Mouse (Mus musculus): ENCODE results near the gene Olfr512. TPM values are rescaled to one million over a fixed set of nuclear protein-coding genes. Genes with fewer than 3 reads are reported as not detected.

The Olfr512 gene
- polyA plus RNA-seq (2014; fragmentation: Nextera tagmentation; extraction: Ambion mirVana) = not detected in 2 replicates

GRCm38 (mm10) chr7:108713020-108713419 lies at the start of gene Olfr512:
TSS of gene Olfr512 (plus strand) at chr7:108713320.
- Histone ChIP-seq H3K4me1 (replicated peaks; ENCODE audit: control insufficient read depth, insufficient read depth, low read length) (no peaks in the 10 kb centered on the region), H3K4me3 (ENCODE audit: low read depth, low read length) (no peak within 1 kb of the TSS), H3K36me3 (ENCODE audit: control insufficient read depth, insufficient read depth, low read length) (no peaks in the 10 kb centered on the region), H3K9ac (ENCODE audit: low read length) (no peak within 1 kb of the TSS), H3K27me3 (ENCODE audit: control insufficient read depth, insufficient read depth, low read length) (no peaks in the 10 kb centered on the region), H3K4me2 (ENCODE audit: low read depth, low read length, severe bottlenecking) (no peak within 1 kb of the TSS), H3K27ac (ENCODE audit: low read depth, low read length) (no peak within 1 kb of the TSS), H3K9me3 (ENCODE audit: control insufficient read depth, low read length) (no peaks in the 10 kb centered on the region)
- DNase-seq (ENCODE audit: low spot score) (no peak), ATAC-seq (replicated peaks; ENCODE audit: low FRiP score) (no peak)

GRCm38 (mm10) chr7:108666118-108666517 lies 47.0 kb upstream of the Olfr512 start, which contains the start of gene Olfr510:
TSS of gene Olfr510 (plus strand) at chr7:108666418.
- Histone ChIP-seq H3K27me3 (ENCODE audit: control insufficient read depth, insufficient read depth, low read length) (no peaks in the 10 kb centered on the region), H3K4me1 (replicated peaks; ENCODE audit: control insufficient read depth, insufficient read depth, low read length) (no peaks in the 10 kb centered on the region), H3K9me3 (ENCODE audit: control insufficient read depth, low read length) (no peaks in the 10 kb centered on the region), H3K4me2 (ENCODE audit: low read depth, low read length, severe bottlenecking) (no peak within 1 kb of the TSS), H3K36me3 (ENCODE audit: control insufficient read depth, insufficient read depth, low read length) (no peaks in the 10 kb centered on the region), H3K27ac (ENCODE audit: low read depth, low read length) (no peak within 1 kb of the TSS), H3K9ac (ENCODE audit: low read length) (no peak within 1 kb of the TSS), H3K4me3 (ENCODE audit: low read depth, low read length) (no peak within 1 kb of the TSS)
- 91% methylated on average over 1 of the region's 1 CpGs for WGBS
- ATAC-seq (replicated peaks; ENCODE audit: low FRiP score) (no peak), DNase-seq (ENCODE audit: low spot score) (no peak)

GRCm38 (mm10) chr7:108671058-108671457 lies 42.1 kb upstream of the Olfr512 start:
- Histone ChIP-seq H3K9me3 (ENCODE audit: control insufficient read depth, low read length) (no peaks in the 10 kb centered on the region), H3K36me3 (ENCODE audit: control insufficient read depth, insufficient read depth, low read length) (no peaks in the 10 kb centered on the region), H3K4me2 (ENCODE audit: low read depth, low read length, severe bottlenecking) (no peak overlapping the region), H3K27ac (ENCODE audit: low read depth, low read length) (no peak overlapping the region), H3K27me3 (ENCODE audit: control insufficient read depth, insufficient read depth, low read length) (no peaks in the 10 kb centered on the region), H3K4me3 (ENCODE audit: low read depth, low read length) (no peak overlapping the region), H3K9ac (ENCODE audit: low read length) (no peak overlapping the region), H3K4me1 (replicated peaks; ENCODE audit: control insufficient read depth, insufficient read depth, low read length) (no peaks in the 10 kb centered on the region)
- no peak for DNase-seq (ENCODE audit: low spot score)
- ATAC-seq (replicated peaks; ENCODE audit: low FRiP score) = no peak
- WGBS = 84% methylated on average over 1 of the region's 1 CpGs

GRCm38 (mm10) chr7:108678886-108679285 lies 34.2 kb upstream of the Olfr512 start:
- H3K4me1 ChIP-seq (replicated peaks; ENCODE audit: control insufficient read depth, insufficient read depth, low read length) = no peaks in the 10 kb centered on the region
- H3K4me2 ChIP-seq (ENCODE audit: low read depth, low read length, severe bottlenecking) = no peak overlapping the region
- 78% methylated on average over 4 of the region's 4 CpGs for WGBS
- DNase-seq (ENCODE audit: low spot score) = no peak
- H3K4me3 ChIP-seq (ENCODE audit: low read depth, low read length) = no peak overlapping the region
- H3K9ac ChIP-seq (ENCODE audit: low read length) = no peak overlapping the region
- H3K9me3 ChIP-seq (ENCODE audit: control insufficient read depth, low read length) = no peaks in the 10 kb centered on the region
- no peaks in the 10 kb centered on the region for H3K27me3 ChIP-seq (ENCODE audit: control insufficient read depth, insufficient read depth, low read length)
- H3K36me3 ChIP-seq (ENCODE audit: control insufficient read depth, insufficient read depth, low read length) = no peaks in the 10 kb centered on the region
- ATAC-seq (replicated peaks; ENCODE audit: low FRiP score) = no peak
- H3K27ac ChIP-seq (ENCODE audit: low read depth, low read length) = no peak overlapping the region

- Histone ChIP-seq H3K9ac (ENCODE audit: low read length) (no peak within 1 kb of the TSS), H3K9me3 (ENCODE audit: control insufficient read depth, low read length) (no peaks in the 10 kb centered on the region), H3K27ac (ENCODE audit: low read depth, low read length) (no peak within 1 kb of the TSS), H3K4me2 (ENCODE audit: low read depth, low read length, severe bottlenecking) (no peak within 1 kb of the TSS), H3K27me3 (ENCODE audit: control insufficient read depth, insufficient read depth, low read length) (no peaks in the 10 kb centered on the region), H3K4me1 (replicated peaks; ENCODE audit: control insufficient read depth, insufficient read depth, low read length) (no peaks in the 10 kb centered on the region), H3K36me3 (ENCODE audit: control insufficient read depth, insufficient read depth, low read length) (no peaks in the 10 kb centered on the region), H3K4me3 (ENCODE audit: low read depth, low read length) (no peak within 1 kb of the TSS)
- DNase-seq (ENCODE audit: low spot score) (no peak), ATAC-seq (replicated peaks; ENCODE audit: low FRiP score) (no peak)
- WGBS = 87% methylated on average over 1 of the region's 1 CpGs
These were observed 37.6 kb downstream of the Olfr512 start, which contains the start of gene Olfr513 for GRCm38 (mm10) chr7:108750673-108751072. TSS of gene Olfr513 (plus strand) at chr7:108750973.

DNA sequence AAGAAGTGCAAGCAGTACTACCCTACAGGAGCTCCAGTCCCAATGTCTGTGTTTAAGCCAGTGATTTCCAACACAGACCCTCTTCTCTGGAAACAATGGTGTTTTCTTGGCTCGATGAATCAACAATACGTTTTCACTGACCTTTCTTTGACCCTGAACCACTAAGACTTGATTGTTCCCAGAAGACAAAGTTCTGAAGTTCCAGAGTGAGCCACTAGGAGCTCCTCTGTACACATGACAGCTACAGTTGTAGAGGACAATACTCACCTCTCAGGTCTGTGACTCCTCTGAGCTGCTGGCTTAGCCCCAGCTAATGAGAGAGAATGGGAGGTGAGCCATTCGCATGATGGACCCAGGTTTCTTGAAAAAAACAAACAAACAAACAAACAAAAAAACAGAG lies 47.3 kb downstream of the Olfr512 start:
- ATAC-seq (replicated peaks; ENCODE audit: low FRiP score) (0 out of 2 replicates have a peak, but pooled peaks have one; percentile 33), DNase-seq (ENCODE audit: low spot score) (no peak)
- Histone ChIP-seq H3K4me3 (ENCODE audit: low read depth, low read length) (no peak overlapping the region), H3K4me2 (ENCODE audit: low read depth, low read length, severe bottlenecking) (no peak overlapping the region), H3K36me3 (ENCODE audit: control insufficient read depth, insufficient read depth, low read length) (no peaks in the 10 kb centered on the region), H3K9ac (ENCODE audit: low read length) (no peak overlapping the region), H3K4me1 (replicated peaks; ENCODE audit: control insufficient read depth, insufficient read depth, low read length) (no peaks in the 10 kb centered on the region), H3K27ac (ENCODE audit: low read depth, low read length) (no peak overlapping the region), H3K9me3 (ENCODE audit: control insufficient read depth, low read length) (no peaks in the 10 kb centered on the region), H3K27me3 (ENCODE audit: control insufficient read depth, insufficient read depth, low read length) (no peaks in the 10 kb centered on the region)
- 30% methylated on average over 3 of the region's 3 CpGs for WGBS

Other genes starting within 250 kb of the Olfr512 start
- gene Olfr498, start 248.0 kb upstream of the Olfr512 start, polyA plus RNA-seq (2014; fragmentation: Nextera tagmentation; extraction: Ambion mirVana) = not detected in 2 replicates
- not detected in 2 replicates for gene Olfr502, start 188.3 kb upstream of the Olfr512 start, polyA plus RNA-seq (2014; fragmentation: Nextera tagmentation; extraction: Ambion mirVana)
- gene Olfr503, start 168.8 kb upstream of the Olfr512 start, polyA plus RNA-seq (2014; fragmentation: Nextera tagmentation; extraction: Ambion mirVana) = not detected in 2 replicates
- gene Olfr504, start 147.5 kb upstream of the Olfr512 start, polyA plus RNA-seq (2014; fragmentation: Nextera tagmentation; extraction: Ambion mirVana) = not detected in 2 replicates
- 0.05 TPM in 1 of 2 replicates, not detected in the other for gene Olfr506, start 102.5 kb upstream of the Olfr512 start, polyA plus RNA-seq (2014; fragmentation: Nextera tagmentation; extraction: Ambion mirVana)
- gene Olfr507, start 91.5 kb upstream of the Olfr512 start, polyA plus RNA-seq (2014; fragmentation: Nextera tagmentation; extraction: Ambion mirVana) = not detected in 2 replicates
- not detected in 2 replicates for gene Olfr508, start 83.3 kb upstream of the Olfr512 start, polyA plus RNA-seq (2014; fragmentation: Nextera tagmentation; extraction: Ambion mirVana)
- not detected in 2 replicates for gene Olfr509, start 61.4 kb upstream of the Olfr512 start, polyA plus RNA-seq (2014; fragmentation: Nextera tagmentation; extraction: Ambion mirVana)
- not detected in 2 replicates for gene Olfr510, start 46.9 kb upstream of the Olfr512 start, polyA plus RNA-seq (2014; fragmentation: Nextera tagmentation; extraction: Ambion mirVana)
- gene Olfr513, start 37.7 kb downstream of the Olfr512 start, polyA plus RNA-seq (2014; fragmentation: Nextera tagmentation; extraction: Ambion mirVana) = not detected in 2 replicates
- gene Olfr514, start 112.7 kb downstream of the Olfr512 start, polyA plus RNA-seq (2014; fragmentation: Nextera tagmentation; extraction: Ambion mirVana) = not detected in 2 replicates
- not detected in 2 replicates for gene Olfr516, start 137.2 kb downstream of the Olfr512 start, polyA plus RNA-seq (2014; fragmentation: Nextera tagmentation; extraction: Ambion mirVana)
- not detected in 2 replicates for gene Olfr517, start 159.1 kb downstream of the Olfr512 start, polyA plus RNA-seq (2014; fragmentation: Nextera tagmentation; extraction: Ambion mirVana)
- gene Olfr518, start 171.7 kb downstream of the Olfr512 start, polyA plus RNA-seq (2014; fragmentation: Nextera tagmentation; extraction: Ambion mirVana) = not detected in 2 replicates
- gene Olfr519, start 181.1 kb downstream of the Olfr512 start, polyA plus RNA-seq (2014; fragmentation: Nextera tagmentation; extraction: Ambion mirVana) = not detected in 2 replicates
- not detected in 2 replicates for gene Nlrp10, start 216.9 kb downstream of the Olfr512 start, polyA plus RNA-seq (2014; fragmentation: Nextera tagmentation; extraction: Ambion mirVana)
- 87.3 and 96.9 TPM in 2 replicates for gene Eif3f, start 221.1 kb downstream of the Olfr512 start, polyA plus RNA-seq (2014; fragmentation: Nextera tagmentation; extraction: Ambion mirVana)
- gene Tub, start 237.0 kb downstream of the Olfr512 start, polyA plus RNA-seq (2014; fragmentation: Nextera tagmentation; extraction: Ambion mirVana) = 15.1 and 15.6 TPM in 2 replicates

All from forebrain, embryonic 11.5 days (tissue).